Mouse (Mus musculus) limb, embryonic 14.5 days (tissue): ENCODE measurements at regions not wholly inside any gene's neighbourhood (a gene's known extent, or its start where the extent isn't known, plus 50 kb on each side); places are given as distances from the start of the nearest gene placed in this dataset.

Experiments used
- ATAC-seq: fragments of 200-750 bp; cut with Nextera tagmentation; 2 replicates; pipeline ENCODE4 v1.8.0; 2017; ENCODE audit warnings: low read depth, moderate number of reproducible peaks, moderate TSS enrichment; ENCODE audit not compliant: low FRiP score
- DNase-seq: peaks from one replicate; pipeline ENCODE4 v3.0.0-alpha.2; 2015; ENCODE audit warnings: low spot score
- H3K27ac ChIP-seq: fragments of 300-500 bp; sonication (generic); replicated peaks from 2 replicates; pipeline ENCODE4 v1.5.1; 2014; ENCODE audit warnings: low read depth, mild to moderate bottlenecking, low read length, moderate library complexity, mixed read lengths
- H3K27me3 ChIP-seq: fragments of 300-500 bp; sonication (generic); 2 replicates; pipeline ENCODE4 v1.6.1; 2014; ENCODE audit warnings: low read length, mixed read lengths; ENCODE audit not compliant: control insufficient read depth, insufficient read depth
- H3K36me3 ChIP-seq: fragments of 300-500 bp; sonication (generic); 2 replicates; pipeline ENCODE4 v1.6.1; 2014; ENCODE audit warnings: mild to moderate bottlenecking, low read length, moderate library complexity, mixed read lengths; ENCODE audit not compliant: control insufficient read depth, insufficient read depth
- H3K4me1 ChIP-seq: fragments of 300-500 bp; sonication (generic); 2 replicates; pipeline ENCODE4 v1.6.1; 2014; ENCODE audit warnings: antibody characterized with exemption, low read length, mixed read lengths; ENCODE audit not compliant: control insufficient read depth, insufficient read depth
- H3K4me2 ChIP-seq: fragments of 300-500 bp; sonication (generic); replicated peaks from 2 replicates; pipeline ENCODE4 v1.6.1; 2014; ENCODE audit warnings: low read depth, mild to moderate bottlenecking, low read length, moderate library complexity; ENCODE audit not compliant: severe bottlenecking
- H3K4me3 ChIP-seq: fragments of 300-500 bp; sonication (generic); replicated peaks from 2 replicates; pipeline ENCODE4 v1.5.1; 2014; ENCODE audit warnings: low read length
- H3K9ac ChIP-seq: fragments of 300-500 bp; sonication (generic); 2 replicates; pipeline ENCODE4 v1.6.1; 2014; ENCODE audit warnings: mild to moderate bottlenecking, low read depth, low read length, moderate library complexity; ENCODE audit not compliant: severe bottlenecking
- H3K9me3 ChIP-seq: fragments of 300-500 bp; sonication (generic); 2 replicates; pipeline ENCODE4 v1.6.1; 2016; ENCODE audit warnings: low read length; ENCODE audit not compliant: control insufficient read depth
- POLR2A ChIP-seq: fragments of 200-500 bp; IDR thresholded peaks from 2 replicates; pipeline ENCODE4 v1.8.0; 2012; ENCODE audit warnings: inconsistent platforms, mild to moderate bottlenecking, moderate library complexity, borderline replicate concordance; ENCODE audit not compliant: insufficient read depth, insufficient read length; ENCODE audit errors: extremely low read depth
- WGBS: fragments of 180-500 bp; shearing (Covaris S2); extraction: QIAGEN DNeasy Blood & Tissue Kit; methylation state at CpG from one replicate; pipeline ENCODE4 v1.1.7; 2014; 5-methylcytosine and 5-hydroxymethylcytosine counted together

DNA sequence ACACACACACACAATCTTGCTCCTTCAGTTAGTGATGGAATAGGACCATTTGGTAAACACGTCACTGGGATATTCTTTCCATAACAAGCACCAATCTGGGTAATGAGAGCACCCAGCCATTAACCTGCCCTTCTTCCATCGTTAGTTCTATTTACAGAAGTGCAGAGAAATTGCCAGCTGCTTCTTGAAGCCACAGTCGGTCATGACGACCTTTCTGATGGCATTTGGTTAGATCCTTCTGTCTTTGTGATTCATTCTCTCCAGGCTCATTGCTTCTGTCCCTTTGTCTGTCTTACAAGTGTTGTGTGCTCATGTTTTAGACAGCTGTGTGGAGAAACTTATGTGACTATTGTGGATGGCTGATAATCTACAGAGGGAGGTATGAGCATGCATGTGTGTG, 197.9 kb upstream of the Nmur2 start:
- no peaks in the 10 kb centered on the region for H3K27me3 ChIP-seq
- ATAC-seq (no peak), DNase-seq (no peak)
- H3K4me3 ChIP-seq, result no peak overlapping the region
- H3K9ac ChIP-seq, result no peak overlapping the region
- H3K27ac ChIP-seq, result no peak overlapping the region
- H3K4me2 ChIP-seq, result no peak overlapping the region
- no peaks in the 10 kb centered on the region for H3K9me3 ChIP-seq
- no peaks in the 10 kb centered on the region for H3K4me1 ChIP-seq
- 56% methylated on average over 4 of the region's 4 CpGs for WGBS
- no peak for TF ChIP-seq POLR2A
- no peaks in the 10 kb centered on the region for H3K36me3 ChIP-seq

DNA sequence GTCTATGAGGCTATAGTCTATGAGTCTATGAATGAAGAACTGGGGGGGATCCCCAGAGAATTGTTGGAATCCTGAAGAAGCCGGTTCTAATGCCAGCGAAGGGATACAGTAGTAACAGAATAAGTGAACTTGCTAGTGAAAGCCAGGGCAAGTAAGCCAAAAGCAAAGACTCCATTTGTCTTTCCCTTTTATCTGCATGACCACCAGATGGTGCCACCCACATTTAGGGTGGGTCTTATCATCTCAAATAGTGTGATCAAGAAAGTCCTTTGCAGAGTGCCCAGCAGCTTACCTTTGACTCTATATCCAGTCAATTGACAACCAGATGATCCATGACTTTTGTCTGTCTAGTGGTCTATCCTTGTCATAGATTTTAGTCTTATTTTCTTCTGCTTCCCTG, 184.2 kb upstream of the Nmur2 start:
- no peak for ATAC-seq
- Histone ChIP-seq H3K4me1 (no peaks in the 10 kb centered on the region), H3K4me2 (no peak overlapping the region), H3K9me3 (no peaks in the 10 kb centered on the region), H3K27ac (no peak overlapping the region), H3K9ac (no peak overlapping the region), H3K4me3 (no peak overlapping the region), H3K27me3 (no peaks in the 10 kb centered on the region), H3K36me3 (no peaks in the 10 kb centered on the region)
- no peak for TF ChIP-seq POLR2A
- 81% methylated on average over 2 of the region's 2 CpGs for WGBS
- no peak for DNase-seq

DNA sequence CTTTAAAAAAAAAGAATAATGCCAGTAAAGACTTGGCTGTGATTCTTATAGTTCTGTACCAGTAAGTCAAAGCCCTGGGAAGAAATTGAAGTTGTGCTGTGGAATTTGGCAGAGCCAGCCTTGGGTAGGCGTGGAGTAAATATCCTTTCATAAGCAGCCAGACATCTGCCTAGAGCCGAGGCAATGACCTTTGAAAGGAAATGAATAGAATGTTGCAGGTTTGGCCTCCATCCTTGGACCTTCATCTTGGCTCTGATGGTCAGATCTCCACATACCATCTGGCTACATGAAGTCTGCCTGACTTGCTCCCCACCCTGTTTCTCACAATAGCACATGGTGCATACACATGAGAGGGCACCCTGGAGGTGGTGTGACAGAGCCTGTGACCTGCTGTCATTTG, 174.9 kb upstream of the Nmur2 start:
- Histone ChIP-seq H3K27me3 (no peaks in the 10 kb centered on the region), H3K36me3 (no peaks in the 10 kb centered on the region), H3K4me2 (no peak overlapping the region), H3K4me1 (no peaks in the 10 kb centered on the region), H3K27ac (no peak overlapping the region), H3K9me3 (no peaks in the 10 kb centered on the region), H3K9ac (no peak overlapping the region), H3K4me3 (no peak overlapping the region)
- no peak for DNase-seq
- ATAC-seq, result no peak
- 76% methylated on average over 2 of the region's 2 CpGs for WGBS
- no peak for TF ChIP-seq POLR2A

DNA sequence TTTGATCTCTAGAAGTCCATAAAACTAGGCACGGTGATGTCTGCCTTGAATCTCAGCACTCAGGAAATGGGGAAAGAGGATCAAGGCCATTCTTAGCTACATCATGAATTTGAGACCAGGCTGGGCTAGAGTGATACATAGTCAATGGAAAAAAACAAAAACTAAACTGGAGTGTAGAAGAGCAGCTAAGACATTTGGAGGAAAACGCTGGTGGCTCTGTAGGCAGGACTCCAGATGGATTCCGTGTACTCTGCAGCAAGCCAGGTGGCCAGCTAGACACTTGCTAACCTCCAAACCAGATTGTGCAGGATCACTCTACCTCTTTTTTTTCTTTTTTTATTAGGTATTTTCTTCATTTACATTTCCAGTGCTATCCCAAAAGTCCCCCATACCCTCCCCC, 161.0 kb upstream of the Nmur2 start:
- DNase-seq (no peak), ATAC-seq (no peak)
- no peaks in the 10 kb centered on the region for H3K9me3 ChIP-seq
- TF ChIP-seq POLR2A, result no peak
- no peaks in the 10 kb centered on the region for H3K36me3 ChIP-seq
- no peak overlapping the region for H3K9ac ChIP-seq
- no peak overlapping the region for H3K27ac ChIP-seq
- no peaks in the 10 kb centered on the region for H3K4me1 ChIP-seq
- no peak overlapping the region for H3K4me3 ChIP-seq
- H3K4me2 ChIP-seq, result no peak overlapping the region
- H3K27me3 ChIP-seq, result no peaks in the 10 kb centered on the region
- 82% methylated on average over 3 of the region's 3 CpGs for WGBS

DNA sequence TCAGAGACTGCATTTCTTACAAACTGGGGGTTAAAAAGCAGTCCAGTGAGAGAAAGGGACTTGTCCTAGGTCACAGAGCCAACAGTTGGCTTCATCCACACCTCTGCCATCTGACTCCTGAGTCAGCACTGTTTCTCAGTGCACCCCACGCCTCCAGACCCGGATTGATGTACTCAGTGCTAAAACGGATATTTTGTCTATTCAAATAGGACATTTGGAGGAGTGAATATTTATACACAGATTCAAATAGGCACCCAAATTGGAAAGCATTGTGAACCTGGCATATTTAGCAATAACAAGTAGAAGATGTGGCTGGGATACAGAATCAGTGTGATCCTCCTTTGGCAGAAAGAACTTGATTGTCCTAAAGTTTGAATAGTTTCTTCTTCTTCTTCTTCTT, 154.5 kb upstream of the Nmur2 start:
- H3K9ac ChIP-seq, result no peak overlapping the region
- TF ChIP-seq POLR2A, result no peak
- no peak overlapping the region for H3K27ac ChIP-seq
- DNase-seq (no peak), ATAC-seq (no peak)
- no peak overlapping the region for H3K4me3 ChIP-seq
- H3K9me3 ChIP-seq, result no peaks in the 10 kb centered on the region
- no peaks in the 10 kb centered on the region for H3K27me3 ChIP-seq
- no peaks in the 10 kb centered on the region for H3K36me3 ChIP-seq
- H3K4me1 ChIP-seq, result no peaks in the 10 kb centered on the region
- H3K4me2 ChIP-seq, result no peak overlapping the region
- WGBS, result 76% methylated on average over 3 of the region's 3 CpGs

DNA sequence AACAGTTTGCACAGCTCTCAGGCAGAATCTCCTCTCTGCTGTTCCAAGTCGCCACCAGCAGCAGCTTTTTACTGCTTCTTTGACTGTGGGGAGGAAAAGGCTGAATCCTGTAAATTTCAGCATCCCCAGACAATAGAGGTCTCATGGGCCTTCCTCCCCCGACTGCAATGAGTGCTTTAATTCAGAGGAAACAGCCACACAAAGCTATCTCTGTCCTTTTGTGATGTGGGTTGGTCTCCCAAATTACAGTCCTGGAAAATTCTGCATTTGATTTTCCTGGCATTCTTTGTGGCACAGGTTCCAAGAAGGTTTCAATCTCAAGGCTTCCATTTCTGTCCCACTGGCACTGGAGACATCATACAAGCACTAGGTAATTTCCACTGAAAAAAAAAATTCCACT, 152.6 kb upstream of the Nmur2 start:
- WGBS, result 59% methylated on average over 2 of the region's 2 CpGs
- no peaks in the 10 kb centered on the region for H3K4me1 ChIP-seq
- no peak for TF ChIP-seq POLR2A
- H3K9me3 ChIP-seq, result no peaks in the 10 kb centered on the region
- no peak overlapping the region for H3K4me3 ChIP-seq
- DNase-seq (no peak), ATAC-seq (no peak)
- H3K27ac ChIP-seq, result no peak overlapping the region
- no peaks in the 10 kb centered on the region for H3K36me3 ChIP-seq
- no peak overlapping the region for H3K4me2 ChIP-seq
- no peak overlapping the region for H3K9ac ChIP-seq
- no peaks in the 10 kb centered on the region for H3K27me3 ChIP-seq
